Mouse (Mus musculus) ovary, postnatal 10 days (tissue): ENCODE measurements around the gene Eif3b.

Experiments
- DNase-seq: peaks from one replicate; pipeline ENCODE4 v3.0.0; 2022; ENCODE audit warnings: low spot score

Eif3b gene

GRCm38 (mm10) chr5:140418489-140419441, at the start of gene Eif3b:
TSS of gene Eif3b (plus strand) at chr5:140419328.
- peak; percentile 84 for DNase-seq

DNA sequence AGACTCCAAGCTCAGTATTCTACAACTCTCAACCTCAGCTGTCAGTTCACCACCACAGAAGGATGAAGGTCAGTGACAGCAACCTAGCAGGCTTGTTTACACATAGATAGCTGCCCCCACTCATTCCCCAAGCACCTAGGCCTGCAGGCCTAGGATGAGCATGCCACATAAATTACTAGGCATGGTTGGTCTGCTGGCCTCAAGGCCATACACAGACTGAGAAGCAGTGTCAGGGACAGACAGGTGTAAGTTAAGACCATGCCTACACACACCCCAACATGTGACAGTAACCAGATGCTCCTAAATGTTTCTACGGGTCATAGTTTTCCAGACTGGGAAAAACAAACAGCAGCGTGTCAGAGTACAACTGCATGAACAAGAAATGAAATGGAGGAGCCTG, 49.7 kb upstream of the Eif3b start:
- no peak for DNase-seq

DNA sequence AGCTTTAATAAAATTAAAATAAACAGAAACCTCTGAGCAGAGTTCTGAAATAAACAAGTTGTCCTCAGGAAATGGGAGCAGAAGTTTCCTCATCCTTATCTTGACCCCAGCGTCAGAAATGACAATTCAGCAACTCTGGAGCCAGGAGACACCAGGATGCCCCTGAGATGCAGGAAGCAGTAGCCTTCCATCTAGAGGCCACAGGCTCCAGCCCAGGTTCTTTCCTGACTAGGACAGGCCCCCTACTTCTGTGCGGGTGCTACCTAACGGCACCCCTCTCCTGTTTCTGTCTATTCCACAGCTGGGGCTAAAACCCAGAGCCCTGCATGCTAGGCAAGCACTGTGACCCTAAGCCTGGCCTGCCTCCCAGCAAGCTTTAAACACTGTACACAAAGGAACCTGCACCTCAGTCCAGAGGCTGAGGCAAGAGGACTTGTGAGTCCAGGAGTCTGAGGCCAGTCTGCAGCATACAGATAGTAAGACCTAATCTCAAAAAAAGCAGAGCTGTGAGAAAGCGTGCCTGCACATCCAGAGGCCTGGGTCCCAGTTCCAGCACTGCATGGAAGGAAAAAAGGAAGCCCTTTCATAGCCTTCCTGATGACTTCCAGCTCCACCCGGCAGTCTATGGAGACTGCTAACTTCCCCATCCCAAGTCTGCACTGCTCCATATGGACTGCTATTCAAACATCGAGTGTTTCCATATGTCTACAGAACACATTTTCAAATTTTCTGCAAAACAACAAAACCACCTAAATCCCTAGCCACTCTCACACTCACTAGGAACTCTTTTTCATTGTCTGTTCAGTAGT, 48.5 kb upstream of the Eif3b start:
- DNase-seq, result no peak

- no peak for DNase-seq
Measured at GRCm38 (mm10) chr5:140371671-140372070, 47.5 kb upstream of the Eif3b start.

GRCm38 (mm10) chr5:140373711-140374110, 45.4 kb upstream of the Eif3b start:
- DNase-seq, result no peak

- DNase-seq, result no peak
Measured at GRCm38 (mm10) chr5:140374226-140374625, 44.9 kb upstream of the Eif3b start.

DNA sequence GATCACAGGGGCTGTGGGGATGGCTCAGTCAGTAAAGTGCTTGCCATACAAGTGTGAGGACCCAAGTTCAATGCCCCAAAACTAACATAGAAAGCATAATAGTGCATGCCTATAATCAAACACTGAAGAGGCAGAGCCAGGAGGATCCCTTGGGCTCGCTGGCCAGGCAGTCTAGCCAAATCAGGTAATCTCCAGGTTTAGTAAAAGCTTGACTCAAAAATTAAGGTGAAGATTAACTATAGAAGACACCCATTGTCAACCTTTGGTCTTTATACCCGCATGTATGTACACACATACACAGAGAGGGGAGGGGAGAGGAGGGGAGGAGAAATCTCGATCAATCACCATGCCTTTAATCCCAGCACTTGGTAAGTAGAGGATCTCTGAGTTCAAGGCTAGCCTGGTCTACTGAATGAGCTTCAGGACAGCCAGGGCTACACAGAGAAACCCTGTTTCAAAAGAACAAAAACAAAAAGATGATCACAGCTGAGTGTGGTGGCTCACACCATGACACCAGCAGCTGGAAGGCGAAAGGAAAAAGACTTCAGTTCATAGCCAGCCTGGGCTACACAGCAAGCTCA, 43.8 kb upstream of the Eif3b start:
- DNase-seq, result no peak

- no peak for DNase-seq
Measured at GRCm38 (mm10) chr5:140378121-140378853, 40.8 kb upstream of the Eif3b start.

DNA sequence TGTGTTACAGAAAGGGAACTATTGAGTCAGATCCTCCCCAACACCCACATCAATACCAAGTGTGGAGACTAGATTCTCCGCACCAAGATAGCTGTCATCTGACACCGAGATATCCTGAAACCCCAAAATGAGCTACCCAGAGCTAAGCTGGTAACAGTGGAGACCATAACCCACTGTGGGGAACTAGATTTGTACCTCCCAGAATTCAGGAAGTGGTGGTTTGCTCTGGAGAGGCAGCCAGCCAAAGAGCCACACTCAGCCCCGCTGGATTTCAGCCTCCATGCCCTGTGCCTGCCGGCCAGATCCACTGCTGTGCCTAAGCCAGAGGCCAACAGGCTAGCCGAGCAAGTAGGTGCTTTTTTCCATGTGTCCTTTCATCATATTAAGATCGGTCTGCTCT, 39.8 kb upstream of the Eif3b start:
- DNase-seq, result no peak

DNA sequence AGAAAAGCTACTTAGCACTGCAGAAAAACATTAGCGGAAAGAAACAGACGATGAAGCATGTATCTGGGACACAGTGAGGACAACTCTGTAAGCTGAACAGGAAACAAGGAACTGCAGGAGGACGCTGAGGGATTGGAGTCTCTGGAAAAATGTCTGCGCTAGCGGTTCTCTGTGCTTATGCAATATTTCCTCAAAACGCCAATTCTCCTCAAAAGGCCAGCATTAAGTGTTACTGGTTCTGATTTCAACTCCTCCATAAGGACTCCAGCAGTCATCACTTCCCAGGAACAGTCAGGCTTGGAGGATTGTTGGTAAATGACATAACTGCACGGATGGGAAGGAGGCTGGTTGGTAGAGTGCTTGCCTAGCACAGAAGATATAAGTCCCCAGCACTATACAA, 38.0 kb upstream of the Eif3b start:
- DNase-seq, result no peak

- DNase-seq, result no peak
Measured at GRCm38 (mm10) chr5:140382688-140383087, 36.4 kb upstream of the Eif3b start.

- no peak for DNase-seq
Measured at GRCm38 (mm10) chr5:140383559-140383958, 35.6 kb upstream of the Eif3b start.

DNA sequence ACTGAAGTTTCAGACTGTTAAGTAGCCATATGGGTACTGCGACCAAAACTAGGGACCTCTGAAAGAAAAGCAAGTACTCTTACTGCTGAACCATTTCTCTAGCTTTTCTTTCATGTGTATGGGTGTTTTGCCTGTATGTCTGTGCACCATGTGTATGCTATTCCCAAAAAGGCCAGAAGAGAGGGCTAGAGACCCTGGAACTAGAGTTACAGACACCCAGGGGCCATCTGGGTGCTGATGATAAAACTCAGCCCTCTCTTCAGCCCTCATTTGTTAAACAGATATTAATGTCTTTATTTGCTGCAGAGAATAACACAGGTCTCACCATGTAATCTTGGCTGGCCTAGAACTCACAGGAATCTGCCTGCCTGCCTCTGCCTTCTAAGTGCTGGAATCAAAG, 34.7 kb upstream of the Eif3b start:
- no peak for DNase-seq

- DNase-seq, result no peak
Measured at GRCm38 (mm10) chr5:140387236-140387635, 31.9 kb upstream of the Eif3b start.

DNA sequence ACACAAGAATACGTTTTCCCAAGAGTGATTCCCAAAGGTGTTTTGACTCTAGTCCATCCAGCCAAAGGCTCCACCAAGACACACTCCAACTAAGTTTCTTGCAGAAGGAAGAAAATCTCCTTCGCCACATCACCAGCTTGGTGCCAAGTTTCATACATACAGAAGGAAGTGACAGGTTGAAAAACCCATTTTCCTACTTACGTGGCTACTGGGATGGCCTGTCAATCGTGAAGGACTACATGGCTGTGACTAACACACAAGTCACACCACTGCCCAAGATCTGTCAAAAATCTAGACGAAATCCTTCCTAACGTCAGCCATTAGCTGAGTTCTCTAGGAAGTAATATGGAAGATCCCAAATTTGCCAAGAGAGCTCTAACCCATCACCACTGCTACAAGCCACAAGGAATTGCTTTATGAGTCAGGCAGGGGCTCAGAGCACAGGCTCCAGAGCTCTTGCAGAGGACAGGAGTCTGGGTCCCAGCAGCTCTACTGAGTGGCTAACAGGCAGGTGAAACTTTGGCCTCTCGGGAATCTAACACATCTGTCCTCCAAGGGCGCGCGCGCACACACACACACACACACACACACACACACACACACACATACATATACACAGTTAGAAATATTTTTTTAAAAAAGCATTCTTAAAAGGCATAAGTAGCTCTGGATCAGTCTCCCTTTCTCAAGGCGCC, 31.2 kb upstream of the Eif3b start:
- DNase-seq, result no peak

GRCm38 (mm10) chr5:140388588-140389576, 30.2 kb upstream of the Eif3b start, which contains the start of gene Snx8:
TSS of gene Snx8 (minus strand) at chr5:140389262.
- peak; percentile 83 for DNase-seq

- DNase-seq, result no peak
Measured at GRCm38 (mm10) chr5:140389647-140390046, 29.5 kb upstream of the Eif3b start.

DNA sequence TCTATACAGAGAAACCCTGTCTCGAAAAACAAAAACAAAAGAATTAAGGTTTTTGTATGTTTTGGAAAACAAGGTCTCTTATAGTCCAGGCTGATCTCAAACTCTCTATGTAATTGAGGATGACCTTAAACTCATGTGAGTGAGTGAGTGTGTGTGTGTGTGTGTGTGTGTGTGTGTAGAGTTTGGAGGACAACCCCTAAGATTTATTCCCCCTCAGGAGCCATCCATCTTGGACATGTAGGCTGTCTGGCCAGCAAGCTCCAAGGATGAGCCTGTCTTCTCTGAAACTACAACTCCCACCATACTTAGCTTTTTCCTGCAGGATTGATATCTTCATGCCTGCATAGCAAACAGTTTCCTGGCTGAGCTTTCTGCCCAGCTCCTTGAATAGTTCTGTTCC, 27.7 kb upstream of the Eif3b start:
- DNase-seq, result no peak

GRCm38 (mm10) chr5:140391981-140392380, 27.1 kb upstream of the Eif3b start:
- DNase-seq, result no peak

DNA sequence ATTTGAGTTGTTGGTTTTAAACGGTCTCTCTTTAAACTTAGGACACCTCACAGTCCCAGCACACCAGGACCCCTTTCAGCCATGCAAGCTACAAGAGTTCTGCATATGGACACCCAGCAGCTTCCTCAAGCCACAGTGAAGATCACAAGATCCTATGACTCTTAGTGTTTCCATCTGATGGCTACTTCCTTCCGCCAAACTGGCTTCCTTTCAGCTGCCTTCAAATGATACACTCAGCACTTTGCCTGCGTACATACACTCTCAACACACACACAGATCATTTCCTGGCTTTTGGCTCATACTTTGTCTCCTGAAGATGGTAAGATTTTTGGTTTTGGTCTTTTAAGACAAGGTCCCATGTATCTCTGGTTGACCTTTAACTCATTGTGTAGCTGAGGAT, 26.4 kb upstream of the Eif3b start:
- DNase-seq, result no peak
